Comparison of ENCODE assay signal across 13 mouse cellular contexts in the genomic region with DNA sequence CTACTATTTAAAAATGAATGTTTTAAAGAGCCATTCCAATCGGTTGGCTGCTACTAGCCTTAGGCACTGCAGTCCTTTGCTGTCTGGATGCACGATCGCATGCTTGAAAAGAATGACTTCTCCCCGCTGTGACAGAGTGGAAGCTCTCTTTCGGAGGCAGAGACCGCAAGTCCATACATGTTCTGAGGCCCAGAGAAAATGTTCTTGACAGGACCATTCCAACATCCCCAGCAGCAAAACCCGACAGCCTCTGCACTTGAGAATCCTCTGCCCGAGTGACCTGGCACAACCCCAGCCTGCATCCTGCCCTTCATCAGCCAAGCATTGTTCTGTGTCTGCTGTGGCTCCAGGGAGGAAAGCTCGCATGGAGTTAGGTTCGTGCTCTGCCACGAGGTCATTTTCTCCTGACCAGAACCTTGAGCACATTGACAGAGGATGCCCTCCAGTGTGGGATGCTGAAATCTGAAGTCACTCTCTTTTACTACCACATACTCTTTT. TPM values are rescaled to one million over a fixed set of nuclear protein-coding genes. Genes with fewer than 3 reads are reported as not detected.
DNase-seq lines count a peak whose midpoint lies in the region; ATAC-seq and TF ChIP-seq lines count a peak whose summit lies in the region.
"Had no signal": no experiment of that assay in that cellular context is flagged by ENCODE, and none has a peak within 500 bp of the region (broad histone marks: within the 10 kb centered on the region; RNA-seq: fewer than 3 reads in every experiment).

No protein-coding gene starts in this region.

- intact Hi-C loops in gastrocnemius, adult 2 months (cut with DNase I): no loop called here

- DNase-seq in gastrocnemius, postnatal 25 days: peak; percentile 19
- no peak for DNase-seq in gastrocnemius, adult 2 months
- peak; percentile 31 for DNase-seq in kidney, adult 9 months
- peak; percentile 16 for DNase-seq in forelimb bud, embryonic 11.5 days (ENCODE audit: low read depth, low spot score)
- DNase-seq in lung, postnatal 25 days (ENCODE audit: low spot score): peak; percentile 51
- DNase-seq in adipocyte (ENCODE audit: low spot score): no peak
- DNase-seq: embryo, embryonic 11 days; midbrain, embryonic 14.5 days; right cerebral cortex, postnatal 14 days had no signal

- no peak overlapping the region for H3K4me3 ChIP-seq in gastrocnemius, adult 2 months
- H3K4me3 ChIP-seq in kidney, embryonic 14.5 days (ENCODE audit: low read length): no peak overlapping the region
- H3K4me3 ChIP-seq: forebrain, embryonic 15.5 days; limb, embryonic 12.5 days had no signal

- H3K27ac ChIP-seq in gastrocnemius, adult 2 months: no peak overlapping the region
- H3K27ac ChIP-seq in kidney, embryonic 14.5 days (ENCODE audit: low read depth, low read length): no peak overlapping the region
- H3K27ac ChIP-seq: forebrain, embryonic 15.5 days; limb, embryonic 12.5 days; liver, embryonic 14.5 days had no signal

- no peaks in the 10 kb centered on the region; the same call in 1 of the 2 replicates for H3K4me1 ChIP-seq in kidney, embryonic 14.5 days (ENCODE audit: control insufficient read depth, insufficient read depth, low read length)

- H3K4me2 ChIP-seq in kidney, embryonic 14.5 days (replicated peaks; ENCODE audit: low read depth, low read length): no peak overlapping the region
- H3K4me2 ChIP-seq: forebrain, embryonic 15.5 days; limb, embryonic 12.5 days had no signal

- no peak overlapping the region for H3K9ac ChIP-seq in kidney, embryonic 14.5 days (ENCODE audit: low read depth, low read length)
- H3K9ac ChIP-seq: forebrain, embryonic 15.5 days; limb, embryonic 12.5 days; liver, embryonic 14.5 days had no signal

- no peak for TF ChIP-seq CTCF in gastrocnemius, adult 2 months (IDR thresholded peaks at IDR 0.05)

- no peaks in the 10 kb centered on the region for H3K36me3 ChIP-seq in kidney, embryonic 14.5 days (ENCODE audit: control insufficient read depth, insufficient read depth, low read length)
- H3K36me3 ChIP-seq: forebrain, embryonic 15.5 days; limb, embryonic 12.5 days had no signal

- no peaks in the 10 kb centered on the region for H3K27me3 ChIP-seq in kidney, embryonic 14.5 days (ENCODE audit: control insufficient read depth, insufficient read depth, low read length)
- H3K27me3 ChIP-seq: forebrain, embryonic 15.5 days; limb, embryonic 12.5 days had no signal

- ATAC-seq in kidney, embryonic 14.5 days (ENCODE audit: low FRiP score, low TSS enrichment): no peak
- ATAC-seq: forebrain, embryonic 15.5 days had no signal

- H3K9me3 ChIP-seq in kidney, embryonic 14.5 days (ENCODE audit: control insufficient read depth, low read length): no peaks in the 10 kb centered on the region
- H3K9me3 ChIP-seq: forebrain, embryonic 15.5 days; limb, embryonic 12.5 days had no signal

- 69% methylated on average over 11 of the region's 11 CpGs for WGBS in kidney, embryonic 14.5 days

RNA-seq across cellular contexts. Expression of gene Jdp2, which starts 13.0 kb away (rescaled TPM):
- total RNA-seq in gastrocnemius, postnatal 25 days (2021): 1 to 10 TPM; 5.4 to 6.8 TPM
- total RNA-seq in gastrocnemius, adult 2 months (2021): 1 to 10 TPM; 3.9 to 8.8 TPM
- polyA plus RNA-seq in kidney, embryonic 14.5 days (2014; fragmentation: Nextera tagmentation; extraction: Ambion mirVana): 0.49 and 0.66 TPM in 2 replicates

Comparison
In these comparisons a context has a peak if more than half of its experiments do, and no peak if none do; other contexts are left out.
1. DNase-seq: peak in gastrocnemius, postnatal 25 days (single experiment), kidney, adult 9 months (single experiment), forelimb bud, embryonic 11.5 days (single experiment) and lung, postnatal 25 days (single experiment); none in gastrocnemius, adult 2 months (single experiment) and adipocyte (single experiment).